Mouse (Mus musculus): Measurements from ENCODE around the gene Ccnh. TPM values are rescaled to one million over a fixed set of nuclear protein-coding genes. Genes with fewer than 3 reads are reported as not detected.
"Not testable (repeated sequence)": the region's sequence is repeated elsewhere in the genome, so short reads cannot be mapped to it uniquely, and the experiment has no call there.

Gene Ccnh
- polyA plus RNA-seq (2014; fragmentation: Nextera tagmentation; extraction: Ambion mirVana), result 113 and 119 TPM in 2 replicates

GRCm38 (mm10) chr13:85188903-85189643 lies at the start of gene Ccnh:
Ccnh (plus strand) TSS chr13:85189408.
- Histone ChIP-seq H3K9ac (ENCODE audit: low read length) (peak within 1 kb of the TSS; percentile 88), H3K9me3 (ENCODE audit: control insufficient read depth, low read length) (no peaks in the 10 kb centered on the region), H3K27ac (ENCODE audit: low read depth, low read length) (peak within 1 kb of the TSS; percentile 59; the same call in 1 of the 2 replicates), H3K4me2 (peak within 1 kb of the TSS; percentile 71), H3K27me3 (ENCODE audit: control insufficient read depth, insufficient read depth, low read length) (no peaks in the 10 kb centered on the region), H3K36me3 (ENCODE audit: control insufficient read depth, insufficient read depth, low read length) (peaks cover 7% of the 10 kb centered on the region; the same call in 1 of the 2 replicates), H3K4me1 (ENCODE audit: control insufficient read depth, insufficient read depth, low read length) (peaks cover 3% of the 10 kb centered on the region; the same call in 1 of the 2 replicates), H3K4me3 (ENCODE audit: low read depth, low read length) (peak within 1 kb of the TSS; percentile 80)
- DNase-seq (ENCODE audit: low spot score, missing footprints) (peak; percentile 98), ATAC-seq (ENCODE audit: low FRiP score) (peak; percentile 99)
- WGBS, result 1% methylated on average over 44 of the region's 44 CpGs

GRCm38 (mm10) chr13:85143361-85143760 lies 45.8 kb upstream of the Ccnh start:
- not testable (repeated sequence) for ATAC-seq (ENCODE audit: low FRiP score); H3K4me1 ChIP-seq (ENCODE audit: control insufficient read depth, insufficient read depth, low read length)

GRCm38 (mm10) chr13:85146471-85146870 lies 42.7 kb upstream of the Ccnh start:
- Histone ChIP-seq H3K4me2 (no peak overlapping the region), H3K4me3 (ENCODE audit: low read depth, low read length) (no peak overlapping the region), H3K27me3 (ENCODE audit: control insufficient read depth, insufficient read depth, low read length) (no peaks in the 10 kb centered on the region), H3K4me1 (ENCODE audit: control insufficient read depth, insufficient read depth, low read length) (no peaks in the 10 kb centered on the region), H3K27ac (ENCODE audit: low read depth, low read length) (no peak overlapping the region), H3K9me3 (ENCODE audit: control insufficient read depth, low read length) (no peaks in the 10 kb centered on the region), H3K36me3 (ENCODE audit: control insufficient read depth, insufficient read depth, low read length) (no peaks in the 10 kb centered on the region), H3K9ac (ENCODE audit: low read length) (no peak overlapping the region)
- no peak for ATAC-seq (ENCODE audit: low FRiP score)
- no peak for DNase-seq (ENCODE audit: low spot score, missing footprints)

More at GRCm38 (mm10) chr13:85143361-85143760, 45.8 kb upstream of the Ccnh start:
- not testable (repeated sequence) for H3K4me3 ChIP-seq (ENCODE audit: low read depth, low read length); H3K9ac ChIP-seq (ENCODE audit: low read length); H3K27ac ChIP-seq (ENCODE audit: low read depth, low read length); DNase-seq (ENCODE audit: low spot score, missing footprints); H3K4me2 ChIP-seq; H3K36me3 ChIP-seq (ENCODE audit: control insufficient read depth, insufficient read depth, low read length); H3K27me3 ChIP-seq (ENCODE audit: control insufficient read depth, insufficient read depth, low read length); H3K9me3 ChIP-seq (ENCODE audit: control insufficient read depth, low read length)
- WGBS, result 95% methylated on average over 16 of the region's 16 CpGs

DNA sequence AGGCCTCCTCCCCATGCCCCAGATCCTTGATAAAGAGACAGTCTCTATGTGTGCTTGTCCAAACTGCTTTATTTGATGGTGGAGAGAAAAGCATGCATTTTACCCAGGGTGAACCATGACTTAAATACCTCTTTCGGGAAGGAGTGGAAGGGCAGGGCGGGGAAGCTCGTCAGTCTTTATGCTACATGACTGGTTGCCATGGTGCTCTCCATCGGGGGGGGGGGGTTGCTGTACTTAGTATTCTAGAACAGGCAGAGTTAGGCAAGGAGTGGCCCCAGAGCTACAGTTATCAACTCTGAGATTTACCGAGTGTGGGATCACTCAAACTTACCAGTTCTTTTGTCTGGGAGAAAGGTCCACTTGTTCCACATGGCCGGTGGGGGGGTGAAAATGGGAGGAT lies 34.5 kb upstream of the Ccnh start:
- peak; percentile 38; the same call in 1 of the 2 replicates for ATAC-seq (ENCODE audit: low FRiP score)
- H3K4me2 ChIP-seq, result no peak overlapping the region

GRCm38 (mm10) chr13:85159971-85160370 lies 29.2 kb upstream of the Ccnh start:
- H3K9ac ChIP-seq (ENCODE audit: low read length), result no peak overlapping the region
- H3K4me3 ChIP-seq (ENCODE audit: low read depth, low read length), result no peak overlapping the region
- H3K4me1 ChIP-seq (ENCODE audit: control insufficient read depth, insufficient read depth, low read length), result no peaks in the 10 kb centered on the region
- ATAC-seq (ENCODE audit: low FRiP score) (no peak), DNase-seq (ENCODE audit: low spot score, missing footprints) (no peak)
- H3K4me2 ChIP-seq, result no peak overlapping the region
- WGBS, result 79% methylated on average over 2 of the region's 2 CpGs
- no peaks in the 10 kb centered on the region for H3K27me3 ChIP-seq (ENCODE audit: control insufficient read depth, insufficient read depth, low read length)
- H3K36me3 ChIP-seq (ENCODE audit: control insufficient read depth, insufficient read depth, low read length), result no peaks in the 10 kb centered on the region
- no peak overlapping the region for H3K27ac ChIP-seq (ENCODE audit: low read depth, low read length)
- H3K9me3 ChIP-seq (ENCODE audit: control insufficient read depth, low read length), result no peaks in the 10 kb centered on the region

More for the DNA sequence above, 34.5 kb upstream of the Ccnh start:
- Histone ChIP-seq H3K4me1 (ENCODE audit: control insufficient read depth, insufficient read depth, low read length) (no peaks in the 10 kb centered on the region), H3K9me3 (ENCODE audit: control insufficient read depth, low read length) (no peaks in the 10 kb centered on the region), H3K27ac (ENCODE audit: low read depth, low read length) (no peak overlapping the region), H3K4me3 (ENCODE audit: low read depth, low read length) (no peak overlapping the region), H3K9ac (ENCODE audit: low read length) (no peak overlapping the region), H3K27me3 (ENCODE audit: control insufficient read depth, insufficient read depth, low read length) (no peaks in the 10 kb centered on the region), H3K36me3 (ENCODE audit: control insufficient read depth, insufficient read depth, low read length) (no peaks in the 10 kb centered on the region)
- 77% methylated on average over 6 of the region's 6 CpGs for WGBS
- DNase-seq (ENCODE audit: low spot score, missing footprints), result no peak

DNA sequence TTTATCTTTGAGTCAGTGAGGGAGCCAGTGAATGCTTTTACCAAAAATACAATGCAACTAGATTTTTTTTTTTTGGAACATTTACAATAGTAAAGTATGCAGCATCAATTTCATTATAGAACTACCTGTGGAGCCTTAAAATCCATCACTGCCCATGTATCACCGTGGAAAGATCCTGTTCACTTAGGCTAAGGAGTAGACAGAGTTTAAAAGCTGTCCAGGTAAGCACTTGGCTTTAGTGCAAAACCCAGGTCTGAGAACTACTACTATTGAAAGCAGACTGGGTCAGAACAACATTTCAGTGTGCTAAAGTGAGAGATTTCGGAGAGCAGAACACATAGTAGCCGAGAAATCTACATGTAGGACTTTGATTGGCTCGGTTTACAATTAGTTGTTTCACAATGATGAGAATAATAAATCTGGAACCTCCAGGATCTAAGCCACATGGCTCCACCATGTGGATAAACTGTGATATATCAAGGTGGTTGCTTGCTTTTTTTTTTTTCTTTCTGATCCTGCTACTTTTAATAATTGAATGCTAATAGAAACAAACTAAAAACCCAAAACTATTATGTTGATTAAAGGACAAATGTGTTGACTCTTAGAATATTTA lies 24.6 kb upstream of the Ccnh start:
- no peaks in the 10 kb centered on the region for H3K36me3 ChIP-seq (ENCODE audit: control insufficient read depth, insufficient read depth, low read length)
- no peak overlapping the region for H3K4me2 ChIP-seq

DNA sequence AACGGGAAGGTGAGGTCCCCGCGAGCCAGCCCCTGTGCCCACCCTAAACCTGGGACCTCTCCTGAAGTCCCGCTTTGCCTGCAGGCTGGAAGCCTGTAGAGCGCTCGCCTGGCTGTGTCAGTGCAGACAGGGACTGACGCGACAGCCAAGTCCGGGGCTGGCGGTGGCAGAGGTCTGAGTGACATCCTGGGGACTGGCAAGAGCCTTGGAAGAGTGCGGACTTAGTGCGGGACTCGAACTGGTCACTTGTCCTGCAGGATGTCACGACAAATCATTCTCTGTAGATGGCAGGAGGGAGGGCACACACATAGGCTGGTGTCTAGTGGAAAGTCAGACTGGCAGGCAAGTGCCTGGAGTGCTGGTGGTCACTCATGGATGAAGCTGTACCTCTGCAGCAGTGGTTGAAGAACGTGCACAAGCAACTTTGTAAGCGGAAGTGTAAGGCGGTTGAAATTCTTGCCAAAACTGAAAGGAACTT lies 475 bp downstream of the Ccnh start:
- WGBS, result 2% methylated on average over 17 of the region's 17 CpGs
- Histone ChIP-seq H3K4me2 (peak overlapping the region; percentile 71), H3K4me1 (ENCODE audit: control insufficient read depth, insufficient read depth, low read length) (peaks cover 3% of the 10 kb centered on the region; the same call in 1 of the 2 replicates), H3K9me3 (ENCODE audit: control insufficient read depth, low read length) (no peaks in the 10 kb centered on the region), H3K9ac (ENCODE audit: low read length) (peak overlapping the region; percentile 88), H3K36me3 (ENCODE audit: control insufficient read depth, insufficient read depth, low read length) (peaks cover 7% of the 10 kb centered on the region; the same call in 1 of the 2 replicates), H3K4me3 (ENCODE audit: low read depth, low read length) (peak overlapping the region; percentile 80), H3K27me3 (ENCODE audit: control insufficient read depth, insufficient read depth, low read length) (no peaks in the 10 kb centered on the region), H3K27ac (ENCODE audit: low read depth, low read length) (peak overlapping the region; percentile 59; the same call in 1 of the 2 replicates)
- ATAC-seq (ENCODE audit: low FRiP score) (peak; percentile 87), DNase-seq (ENCODE audit: low spot score, missing footprints) (peak; percentile 95)

More for the DNA sequence above, 24.6 kb upstream of the Ccnh start:
- no peak overlapping the region for H3K4me3 ChIP-seq (ENCODE audit: low read depth, low read length)
- H3K27me3 ChIP-seq (ENCODE audit: control insufficient read depth, insufficient read depth, low read length), result no peaks in the 10 kb centered on the region
- DNase-seq (ENCODE audit: low spot score, missing footprints) (no peak), ATAC-seq (ENCODE audit: low FRiP score) (no peak)
- no peaks in the 10 kb centered on the region for H3K9me3 ChIP-seq (ENCODE audit: control insufficient read depth, low read length)
- H3K9ac ChIP-seq (ENCODE audit: low read length), result no peak overlapping the region
- WGBS, result 55% methylated on average over 4 of the region's 4 CpGs
- H3K4me1 ChIP-seq (ENCODE audit: control insufficient read depth, insufficient read depth, low read length), result no peaks in the 10 kb centered on the region
- no peak overlapping the region for H3K27ac ChIP-seq (ENCODE audit: low read depth, low read length)

GRCm38 (mm10) chr13:85191253-85191652 lies 2.0 kb downstream of the Ccnh start:
- no peak overlapping the region for H3K27ac ChIP-seq (ENCODE audit: low read depth, low read length)
- 98% methylated on average over 2 of the region's 2 CpGs for WGBS
- ATAC-seq (ENCODE audit: low FRiP score), result no peak

GRCm38 (mm10) chr13:85207493-85207892 lies 18.3 kb downstream of the Ccnh start:
- 0 out of 2 replicates have a peak, but pooled peaks cover 2% of the 10 kb centered on the region for H3K36me3 ChIP-seq (ENCODE audit: control insufficient read depth, insufficient read depth, low read length)
- 73% methylated on average over 2 of the region's 2 CpGs for WGBS

More at GRCm38 (mm10) chr13:85191253-85191652, 2.0 kb downstream of the Ccnh start:
- no peak overlapping the region for H3K4me3 ChIP-seq (ENCODE audit: low read depth, low read length)
- H3K9me3 ChIP-seq (ENCODE audit: control insufficient read depth, low read length), result no peaks in the 10 kb centered on the region
- no peaks in the 10 kb centered on the region for H3K27me3 ChIP-seq (ENCODE audit: control insufficient read depth, insufficient read depth, low read length)
- H3K36me3 ChIP-seq (ENCODE audit: control insufficient read depth, insufficient read depth, low read length), result peaks cover 7% of the 10 kb centered on the region; the same call in 1 of the 2 replicates
- H3K9ac ChIP-seq (ENCODE audit: low read length), result no peak overlapping the region
- peaks cover 3% of the 10 kb centered on the region; the same call in 1 of the 2 replicates for H3K4me1 ChIP-seq (ENCODE audit: control insufficient read depth, insufficient read depth, low read length)
- DNase-seq (ENCODE audit: low spot score, missing footprints), result no peak
- no peak overlapping the region for H3K4me2 ChIP-seq

More at GRCm38 (mm10) chr13:85207493-85207892, 18.3 kb downstream of the Ccnh start:
- Histone ChIP-seq H3K4me1 (ENCODE audit: control insufficient read depth, insufficient read depth, low read length) (no peaks in the 10 kb centered on the region), H3K4me2 (no peak overlapping the region), H3K4me3 (ENCODE audit: low read depth, low read length) (no peak overlapping the region), H3K9me3 (ENCODE audit: control insufficient read depth, low read length) (no peaks in the 10 kb centered on the region), H3K27ac (ENCODE audit: low read depth, low read length) (no peak overlapping the region), H3K9ac (ENCODE audit: low read length) (no peak overlapping the region), H3K27me3 (ENCODE audit: control insufficient read depth, insufficient read depth, low read length) (no peaks in the 10 kb centered on the region)
- DNase-seq (ENCODE audit: low spot score, missing footprints) (peak; percentile 75), ATAC-seq (ENCODE audit: low FRiP score) (peak; percentile 30; the same call in 1 of the 2 replicates)

Measured in midbrain, embryonic 11.5 days (tissue).